Mouse (Mus musculus) gastrocnemius, postnatal 36 days (tissue): ENCODE results near the gene Slco4a1. TPM values are rescaled to one million over a fixed set of nuclear protein-coding genes. Genes with fewer than 3 reads are reported as not detected.

Experiments
- DNase-seq, 2 experiments: peaks; one replicate each; pipeline ENCODE4 v3.0.0; 2022
- intact Hi-C: fragments of 180-260 bp; cut with DNase I; formaldehyde crosslinking; loops from one replicate; pipeline ENCODE4 v1.15.1; 2025
- total RNA-seq, 2 experiments: library from RNA; stranded (reverse); gene quantifications; 2 replicates each; pipeline ENCODE4 v1.2.3; 2021

The Slco4a1 gene
- total RNA-seq, 2 experiments from 2014 or later: 0.08 TPM; not detected in 1

- intact Hi-C loops: no loop called here
- no peak for DNase-seq
Observed at GRCm38 (mm10) chr2:180499741-180500140, 43.7 kb downstream of the Slco4a1 start, which contains the start of gene Ntsr1. Gene Ntsr1, plus strand, starts transcription at chr2:180499976.

- intact Hi-C loops: no loop called here
Observed at GRCm38 (mm10) chr2:180500726-180501125, 44.7 kb downstream of the Slco4a1 start.

GRCm38 (mm10) chr2:180501217-180501967 is 45.3 kb downstream of the Slco4a1 start:
- intact Hi-C loops: no loop called here
- DNase-seq: no peak

More at GRCm38 (mm10) chr2:180500726-180501125, 44.7 kb downstream of the Slco4a1 start:
- no peak for DNase-seq

- DNase-seq: no peak
- intact Hi-C loops: no loop called here
Observed at GRCm38 (mm10) chr2:180506281-180506680, 50.2 kb downstream of the Slco4a1 start.

- DNase-seq: no peak
- intact Hi-C loops: no loop called here
Observed at GRCm38 (mm10) chr2:180508455-180509115, 52.5 kb downstream of the Slco4a1 start.

GRCm38 (mm10) chr2:180510867-180511266 is 54.8 kb downstream of the Slco4a1 start:
- no peak for DNase-seq
- intact Hi-C loops: no loop called here

- intact Hi-C loops: no loop called here
- no peak for DNase-seq
Observed at GRCm38 (mm10) chr2:180511875-180512661, 56.0 kb downstream of the Slco4a1 start.

GRCm38 (mm10) chr2:180513019-180513418 is 57.0 kb downstream of the Slco4a1 start:
- intact Hi-C loops: no loop called here
- DNase-seq: no peak

- intact Hi-C loops: no loop called here
- DNase-seq: no peak
Observed at GRCm38 (mm10) chr2:180513835-180514234, 57.8 kb downstream of the Slco4a1 start.

GRCm38 (mm10) chr2:180521437-180522221 is 65.6 kb downstream of the Slco4a1 start:
- intact Hi-C loops: no loop called here
- DNase-seq: no peak

- no peak for DNase-seq
- intact Hi-C loops: no loop called here
Observed at GRCm38 (mm10) chr2:180522825-180523224, 66.8 kb downstream of the Slco4a1 start.

Other genes with a start within 250 kb of the Slco4a1 start
- gene Lama5, start 230.4 kb upstream of the Slco4a1 start, total RNA-seq: 10 to 100 TPM in 1 of 2 experiments, 1 to 10 TPM in 1; 8.7 to 11.2 TPM
- 100 to 1,000 TPM; 310 to 370 TPM for gene Rps21, start 198.9 kb upstream of the Slco4a1 start, total RNA-seq
- gene Cables2, start 182.7 kb upstream of the Slco4a1 start, total RNA-seq: 10 to 100 TPM in 1 of 2 experiments, 1 to 10 TPM in 1; 9.7 to 11.5 TPM
- not detected for gene Rbbp8nl, start 166.4 kb upstream of the Slco4a1 start, total RNA-seq
- gene Gata5, start 121.5 kb upstream of the Slco4a1 start, total RNA-seq: not detected
- not detected for gene Ntsr1, start 43.7 kb downstream of the Slco4a1 start, total RNA-seq
- 1 to 10 TPM; 4.2 to 5.3 TPM for gene Mrgbp, start 125.1 kb downstream of the Slco4a1 start, total RNA-seq
- 10 to 100 TPM; 20.4 to 21.4 TPM for gene Ogfr, start 133.0 kb downstream of the Slco4a1 start, total RNA-seq
- gene Col9a3, start 141.5 kb downstream of the Slco4a1 start, total RNA-seq: under 1 TPM in 1 of 2 experiments, not detected in 1; 0.15 TPM
- not detected for gene Tcfl5, start 186.5 kb downstream of the Slco4a1 start, total RNA-seq